Mouse (Mus musculus) gonadal fat pad, adult 2 months (tissue): ENCODE measurements around the gene 2010315B03Rik. TPM values are rescaled to one million over a fixed set of nuclear protein-coding genes. Genes with fewer than 3 reads are reported as not detected.
A peak's percentile ranks its signal among the peaks of the same experiment; 100 is the strongest.
"Not testable (repeated sequence)": the region's sequence is repeated elsewhere in the genome, so short reads cannot be mapped to it uniquely, and the experiment has no call there.

Source experiments
- DNase-seq: peaks from one replicate; pipeline ENCODE4 v3.0.0-alpha.2; 2012; ENCODE audit warnings: low read depth
- polyA plus RNA-seq: library from polyadenylated mRNA; depleted of rRNA; stranded (reverse); fragments of >200 nt; gene quantifications from 2 replicates; pipeline ENCODE4 v1.2.3, GENCODE M21; 2012; rRNA removed

2010315B03Rik gene
- 5.9 and 6.5 TPM in 2 replicates for polyA plus RNA-seq

- peak; percentile 62 for DNase-seq
Observed at GRCm38 (mm10) chr9:124312171-124313142, at the start of gene 2010315B03Rik. Gene 2010315B03Rik, minus strand, starts transcription at chr9:124312696.

GRCm38 (mm10) chr9:124311502-124311901 is 994 bp downstream of the 2010315B03Rik start:
- DNase-seq, result no peak

GRCm38 (mm10) chr9:124288329-124288728 is 24.2 kb downstream of the 2010315B03Rik start:
- no peak for DNase-seq

GRCm38 (mm10) chr9:124281912-124282686 is 30.4 kb downstream of the 2010315B03Rik start:
- DNase-seq, result peak; percentile 51

- DNase-seq, result no peak
Observed at GRCm38 (mm10) chr9:124281448-124281791, 31.1 kb downstream of the 2010315B03Rik start.

- DNase-seq, result no peak
Observed at GRCm38 (mm10) chr9:124280576-124281447, 31.7 kb downstream of the 2010315B03Rik start.

- DNase-seq, result no peak
Observed at GRCm38 (mm10) chr9:124279300-124279699, 33.2 kb downstream of the 2010315B03Rik start.

GRCm38 (mm10) chr9:124275064-124275463 is 37.4 kb downstream of the 2010315B03Rik start:
- DNase-seq, result no peak

- DNase-seq, result no peak
Observed at GRCm38 (mm10) chr9:124273172-124273571, 39.3 kb downstream of the 2010315B03Rik start.

- DNase-seq, result no peak
Observed at GRCm38 (mm10) chr9:124267929-124268328, 44.6 kb downstream of the 2010315B03Rik start.

GRCm38 (mm10) chr9:124267493-124267892 is 45.0 kb downstream of the 2010315B03Rik start:
- no peak for DNase-seq

GRCm38 (mm10) chr9:124262987-124263717 is 49.3 kb downstream of the 2010315B03Rik start:
- no peak for DNase-seq

- DNase-seq, result no peak
Observed at GRCm38 (mm10) chr9:124258067-124258556, 54.4 kb downstream of the 2010315B03Rik start.

GRCm38 (mm10) chr9:124257200-124258066 is 55.1 kb downstream of the 2010315B03Rik start:
- peak; percentile 84 for DNase-seq

- DNase-seq, result not testable (repeated sequence)
Observed at GRCm38 (mm10) chr9:124256271-124257199, 56.0 kb downstream of the 2010315B03Rik start.

- no peak for DNase-seq
Observed at GRCm38 (mm10) chr9:124251438-124251837, 61.1 kb downstream of the 2010315B03Rik start.
